Comparison of ENCODE assay signal across 8 mouse cellular contexts in the genomic region with DNA sequence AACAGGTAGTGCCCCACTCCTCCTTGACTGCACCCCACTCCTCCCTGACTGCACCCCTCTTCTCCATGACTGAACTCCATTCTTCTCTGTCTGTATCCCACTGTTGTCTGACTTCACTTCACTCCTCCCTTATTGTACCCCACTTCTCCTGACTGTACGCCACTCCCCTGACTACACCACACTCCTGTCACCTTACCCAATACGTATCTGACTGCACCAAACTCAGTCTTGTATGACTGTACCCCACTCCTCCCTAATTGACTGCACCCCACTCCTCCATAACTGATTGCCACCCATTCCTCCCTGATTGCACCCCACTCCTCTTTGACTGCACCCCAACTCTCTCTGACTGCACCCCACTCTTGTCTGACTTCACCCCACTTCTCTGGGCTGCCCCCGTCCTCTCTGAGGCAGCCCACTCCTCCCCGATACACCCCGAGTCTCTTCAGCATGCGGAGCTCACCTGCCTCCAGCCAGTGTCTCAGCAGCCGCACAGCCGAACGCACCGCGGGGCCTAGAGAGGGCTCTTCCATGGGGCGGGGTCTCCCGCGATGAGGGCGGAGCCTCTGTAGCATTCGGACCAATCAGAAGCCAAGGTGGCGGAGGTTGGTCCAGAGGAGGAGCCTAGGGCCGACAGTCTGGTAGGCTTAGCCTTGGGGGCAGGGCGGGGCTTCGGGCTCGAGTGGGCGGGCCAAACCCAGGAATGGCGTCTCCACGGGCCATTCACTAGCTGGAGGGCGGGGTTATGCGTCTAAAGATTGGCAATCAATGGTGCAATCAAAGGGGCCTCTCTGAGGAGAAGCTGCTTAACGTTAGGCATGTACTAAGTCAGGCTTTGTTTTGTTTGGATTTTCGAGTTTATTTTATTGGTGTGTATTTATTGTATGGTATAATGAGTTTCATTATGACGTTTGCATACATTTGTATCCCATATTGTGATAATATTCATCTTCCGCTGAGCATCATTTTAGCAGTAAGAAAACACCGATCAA. TPM values are rescaled to one million over a fixed set of nuclear protein-coding genes. Genes with fewer than 3 reads are reported as not detected.
DNase-seq lines count a peak whose midpoint lies in the region; ATAC-seq and TF ChIP-seq lines count a peak whose summit lies in the region.

Gene Gng7, minus strand, starts transcription at position 553 of the 992 bp plus-strand sequence.

- intact Hi-C loops in heart, postnatal 36 days (cut with DNase I): no loop called here

- DNase-seq in G1E (ENCODE audit: low spot score): peak; percentile 95
- DNase-seq in cerebellum, adult 18-20 months: peak; percentile 98 to 99
- DNase-seq in heart, postnatal 36 days: peak; percentile 74 to 78
- peak; percentile 99 to 100 for DNase-seq in layer of hippocampus, adult 2 months (ENCODE audit: low spot score in 2 of 2)
- peak; percentile 97 for DNase-seq in lung, embryonic 14.5 days
- DNase-seq in thymus, adult 2 months: peak; percentile 80

- peak within 1 kb of the TSS; percentile 60 for H3K4me2 ChIP-seq in forebrain, embryonic 16.5 days (ENCODE audit: low read length)
- H3K4me2 ChIP-seq in lung, embryonic 14.5 days: peak within 1 kb of the TSS; percentile 69

- peak within 1 kb of the TSS; percentile 59 for H3K9ac ChIP-seq in forebrain, embryonic 16.5 days (replicated peaks; ENCODE audit: low read depth, low read length)
- H3K9ac ChIP-seq in lung, embryonic 14.5 days: peak within 1 kb of the TSS; percentile 45

- H3K27me3 ChIP-seq in G1E (ENCODE audit: insufficient read depth, low read length): peaks cover 25% of the 10 kb centered on the region
- no peaks in the 10 kb centered on the region for H3K27me3 ChIP-seq in forebrain, embryonic 16.5 days (replicated peaks; ENCODE audit: control insufficient read depth, insufficient read depth, low read length)
- H3K27me3 ChIP-seq in lung, embryonic 14.5 days (ENCODE audit: insufficient read depth, low read length): no peaks in the 10 kb centered on the region
- H3K27me3 ChIP-seq in thymus, adult 2 months (ENCODE audit: control insufficient read depth, insufficient read depth, low read length): no peaks in the 10 kb centered on the region

- H3K27ac ChIP-seq in forebrain, embryonic 16.5 days (ENCODE audit: low read length): no peak within 1 kb of the TSS
- H3K27ac ChIP-seq in layer of hippocampus, adult 2 months: peak within 1 kb of the TSS; percentile 77
- H3K27ac ChIP-seq in lung, embryonic 14.5 days (ENCODE audit: low read depth): no peak within 1 kb of the TSS
- H3K27ac ChIP-seq in olfactory bulb, adult 2 months (ENCODE audit: insufficient read depth, low read depth, low read length): no peak within 1 kb of the TSS
- H3K27ac ChIP-seq in thymus, adult 2 months (ENCODE audit: control insufficient read depth, insufficient read depth, low read length): no peak within 1 kb of the TSS

- H3K4me3 ChIP-seq in G1E (ENCODE audit: low read depth, low read length): peak within 1 kb of the TSS; percentile 67
- peak within 1 kb of the TSS; percentile 48 for H3K4me3 ChIP-seq in forebrain, embryonic 16.5 days (replicated peaks; ENCODE audit: low read length)
- H3K4me3 ChIP-seq in layer of hippocampus, adult 2 months: peak within 1 kb of the TSS; percentile 61
- H3K4me3 ChIP-seq in lung, embryonic 14.5 days (ENCODE audit: low read depth, low read length): peak within 1 kb of the TSS; percentile 38
- peak within 1 kb of the TSS; percentile 41 for H3K4me3 ChIP-seq in olfactory bulb, adult 2 months (ENCODE audit: insufficient read depth, low read depth, low read length)
- no peak within 1 kb of the TSS for H3K4me3 ChIP-seq in thymus, adult 2 months (ENCODE audit: control insufficient read depth, insufficient read depth, low read length)

- peak; percentile 95 for ATAC-seq in G1E (ENCODE audit: extremely low read depth, insufficient number of reproducible peaks, low FRiP score, poor library complexity, severe bottlenecking)
- ATAC-seq in forebrain, embryonic 16.5 days: peak; percentile 96
- ATAC-seq in lung, embryonic 14.5 days (ENCODE audit: insufficient read depth): peak; percentile 98

- H3K9me3 ChIP-seq in G1E (replicated peaks): no peaks in the 10 kb centered on the region
- no peaks in the 10 kb centered on the region for H3K9me3 ChIP-seq in forebrain, embryonic 16.5 days (ENCODE audit: control insufficient read depth, low read length)
- no peaks in the 10 kb centered on the region for H3K9me3 ChIP-seq in lung, embryonic 14.5 days (ENCODE audit: low read depth, low read length)

- H3K36me3 ChIP-seq in G1E (replicated peaks): no peaks in the 10 kb centered on the region
- no peaks in the 10 kb centered on the region for H3K36me3 ChIP-seq in forebrain, embryonic 16.5 days (ENCODE audit: control insufficient read depth, insufficient read depth)
- no peaks in the 10 kb centered on the region for H3K36me3 ChIP-seq in lung, embryonic 14.5 days (ENCODE audit: insufficient read depth)
- H3K36me3 ChIP-seq in thymus, adult 2 months (ENCODE audit: control insufficient read depth, insufficient read depth, low read length): no peaks in the 10 kb centered on the region

- 9% methylated on average over 31 of the region's 31 CpGs for WGBS in forebrain, embryonic 16.5 days
- 10% methylated on average over 31 of the region's 31 CpGs for WGBS in lung, embryonic 14.5 days
- WGBS in olfactory bulb, adult 2 months: 10% methylated on average over 31 of the region's 31 CpGs
- WGBS in thymus, adult 2 months: 12% methylated on average over 31 of the region's 31 CpGs

- peaks cover 28% of the 10 kb centered on the region for H3K4me1 ChIP-seq in G1E (ENCODE audit: insufficient read depth, low read depth, low read length)
- peaks cover 8% of the 10 kb centered on the region; the same call in 1 of the 2 replicates for H3K4me1 ChIP-seq in forebrain, embryonic 16.5 days (replicated peaks; ENCODE audit: control insufficient read depth, insufficient read depth, low read length)
- H3K4me1 ChIP-seq in lung, embryonic 14.5 days (ENCODE audit: insufficient read depth): 0 out of 2 replicates have a peak, but pooled peaks cover 3% of the 10 kb centered on the region
- peaks cover 9% of the 10 kb centered on the region; the same call in 1 of the 2 replicates for H3K4me1 ChIP-seq in olfactory bulb, adult 2 months (ENCODE audit: control insufficient read depth, insufficient read depth, low read length)
- peaks cover 4% of the 10 kb centered on the region; the same call in 1 of the 2 replicates for H3K4me1 ChIP-seq in thymus, adult 2 months (replicated peaks; ENCODE audit: control insufficient read depth, insufficient read depth, low read length)

- peak; percentile 32; the same call in 1 of the 2 replicates for TF ChIP-seq POLR2A in olfactory bulb, adult 2 months (IDR thresholded peaks at IDR 0.05; ENCODE audit: insufficient read depth, low read depth, low read length)
- TF ChIP-seq POLR2A in thymus, adult 2 months (IDR thresholded peaks at IDR 0.05; ENCODE audit: control insufficient read depth, extremely low read depth, insufficient read depth, low read length, poor library complexity): no peak

- TF ChIP-seq CTCF in G1E (IDR thresholded peaks at IDR 0.05; ENCODE audit: low read depth, low read length): no peak
- no peak for TF ChIP-seq CTCF in layer of hippocampus, adult 2 months (conservative IDR thresholded peaks at IDR 0.05)
- TF ChIP-seq CTCF in lung, embryonic 14.5 days (IDR thresholded peaks at IDR 0.05; ENCODE audit: low read depth): no peak
- TF ChIP-seq CTCF in olfactory bulb, adult 2 months (IDR thresholded peaks at IDR 0.05; ENCODE audit: insufficient read depth, low read depth, low read length): peak; percentile 14; the same call in 1 of the 2 replicates
- no peak for TF ChIP-seq CTCF in thymus, adult 2 months (IDR thresholded peaks at IDR 0.05; ENCODE audit: borderline replicate concordance, control insufficient read depth, extremely low read depth, insufficient read depth, low read length, poor library complexity)

RNA-seq across cellular contexts. Expression of gene Gng7, which starts in this region (rescaled TPM):
- total RNA-seq in G1E (2014; fragmentation: Nextera tagmentation): 0.90 and 1.7 TPM in 2 replicates
- 0.33 and 0.58 TPM in 2 replicates for total RNA-seq in G1E (2017)
- polyA plus RNA-seq in G1E (2012): 0.65 and 0.87 TPM in 2 replicates
- polyA plus RNA-seq in forebrain, embryonic 16.5 days (2015; fragmentation: Nextera tagmentation; extraction: Ambion mirVana): 41.0 and 47.4 TPM in 2 replicates
- under 1 TPM; 0.22 to 0.67 TPM for total RNA-seq in heart, postnatal 36 days (2021)
- total RNA-seq in layer of hippocampus, adult 2 months (2021): 100 to 1,000 TPM; 161 to 176 TPM
- polyA plus RNA-seq in lung, embryonic 14.5 days (2014; fragmentation: Nextera tagmentation; extraction: Ambion mirVana): 4.5 and 5.7 TPM in 2 replicates
- not detected in 2 replicates for polyA plus RNA-seq in olfactory bulb, adult 2 months (2012; ENCODE audit: insufficient read depth, insufficient read length, low replicate concordance, missing spikeins)
- polyA plus RNA-seq in thymus, adult 2 months (2012; rRNA removed): 0.63 and 0.80 TPM in 2 replicates

Comparison
In these comparisons a context has a peak if more than half of its experiments do, and no peak if none do; other contexts are left out.
1. RNA of gene Gng7 (total RNA-seq): 161 to 176 TPM in layer of hippocampus, adult 2 months; 0.33 to 1.7 TPM in G1E and 0.22 to 0.67 TPM in heart, postnatal 36 days; every median in the first group is over 10 times any median in the second.
2. Peak in DNase-seq in heart, postnatal 36 days; RNA of the gene not detected or under 1 TPM.
3. Peak in DNase-seq in thymus, adult 2 months; RNA of the gene not detected or under 1 TPM.
4. Peak in every context shown above with its lines, with median percentiles within 50 percentile points of each other: ATAC-seq and DNase-seq.